Mouse (Mus musculus): ENCODE measurements around the gene Pdzrn3. TPM values are rescaled to one million over a fixed set of nuclear protein-coding genes. Genes with fewer than 3 reads are reported as not detected.

The Pdzrn3 gene
- total RNA-seq, 2 experiments from 2014 or later: 45.4 to 48.8 TPM

DNA sequence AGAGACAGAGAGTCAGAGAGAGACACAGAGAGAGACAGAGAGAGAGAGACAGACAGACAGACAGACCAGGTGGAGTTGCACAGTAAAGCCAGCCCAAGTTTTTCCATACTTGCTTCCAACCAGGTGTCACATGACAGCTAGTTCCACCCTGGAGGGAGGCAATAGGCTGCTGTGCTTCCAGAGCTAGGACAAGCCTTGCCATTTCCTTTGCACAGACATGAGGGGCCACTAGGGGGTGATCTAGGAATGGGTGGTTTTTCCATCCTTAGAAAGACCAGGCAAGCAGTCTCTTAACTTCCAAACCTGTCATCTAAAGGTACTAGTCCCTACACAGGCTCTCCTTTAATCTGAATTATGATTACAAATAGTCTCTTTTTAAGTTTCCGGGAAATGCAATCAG is 110.9 kb downstream of the Pdzrn3 start:
- peak in 1 of 2 experiments; percentile 74 for DNase-seq (ENCODE audit: low spot score in 2 of 2)

DNA sequence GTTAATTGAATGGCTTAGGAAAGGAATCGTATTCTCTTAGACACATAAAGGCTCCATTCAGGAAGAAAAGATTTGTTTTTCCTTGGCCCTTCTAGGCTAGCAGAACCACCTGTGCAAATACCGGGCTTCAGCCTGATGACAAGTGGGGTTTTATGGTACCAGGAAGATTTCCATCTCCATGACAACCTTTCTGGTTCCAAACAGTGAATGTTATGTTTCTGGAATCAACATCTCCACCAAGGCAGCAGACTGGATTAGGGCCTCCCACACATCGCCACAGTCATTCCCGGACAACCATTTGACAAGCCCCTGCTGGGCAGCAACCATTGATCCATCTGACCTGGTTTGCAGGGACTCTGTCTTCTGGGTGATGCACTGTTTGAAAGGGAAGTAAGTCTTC is 114.2 kb downstream of the Pdzrn3 start:
- DNase-seq (ENCODE audit: low spot score in 2 of 2): no peak

- DNase-seq (ENCODE audit: low spot score in 2 of 2): no peak
Observed at GRCm38 (mm10) chr6:101261513-101261912, 116.2 kb downstream of the Pdzrn3 start.

DNA sequence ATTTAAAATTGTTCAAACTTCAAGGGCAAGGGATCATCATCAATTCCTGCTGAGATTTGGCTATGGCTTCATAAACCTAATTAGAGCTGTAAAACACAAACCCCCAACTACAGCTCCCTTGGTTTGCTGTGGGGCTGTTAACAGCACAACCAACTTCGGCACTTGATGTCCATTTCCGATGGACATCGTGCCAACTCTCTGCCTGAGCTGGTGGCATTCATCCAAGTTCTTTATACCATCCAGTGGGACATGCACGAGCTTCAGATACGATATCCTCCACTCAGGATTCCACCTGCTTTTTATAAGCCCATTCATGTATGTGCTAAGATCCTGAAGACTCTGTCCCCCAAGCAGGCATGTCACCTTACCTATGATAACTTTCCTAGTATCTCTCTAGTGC is 118.3 kb downstream of the Pdzrn3 start:
- DNase-seq (ENCODE audit: low spot score in 2 of 2): no peak

- no peak for DNase-seq (ENCODE audit: low spot score in 2 of 2)
Observed at GRCm38 (mm10) chr6:101257418-101257817, 120.3 kb downstream of the Pdzrn3 start.

DNA sequence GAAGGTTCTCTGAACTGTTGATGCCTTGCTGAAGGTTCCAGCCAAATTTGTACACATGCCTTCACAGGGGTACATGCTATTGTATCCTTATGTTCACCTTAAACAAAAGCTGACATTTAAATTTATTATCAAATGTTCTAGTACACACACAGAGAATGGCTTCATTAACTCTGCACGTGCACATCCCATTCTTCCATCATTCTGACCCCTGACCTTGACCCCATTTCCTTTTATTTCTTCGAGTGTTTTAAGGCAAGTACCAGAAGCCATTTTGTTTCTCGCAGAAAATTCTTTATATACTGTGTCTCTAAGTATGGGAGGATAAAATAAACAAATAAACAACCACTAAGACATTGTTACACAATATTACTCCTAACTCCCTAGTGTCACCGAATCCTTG is 123.0 kb downstream of the Pdzrn3 start:
- no peak for DNase-seq (ENCODE audit: low spot score in 2 of 2)

GRCm38 (mm10) chr6:101251916-101252603 is 125.6 kb downstream of the Pdzrn3 start:
- DNase-seq (ENCODE audit: low spot score in 2 of 2): no peak

GRCm38 (mm10) chr6:101251160-101251559 is 126.5 kb downstream of the Pdzrn3 start:
- DNase-seq (ENCODE audit: low spot score in 2 of 2): no peak

DNA sequence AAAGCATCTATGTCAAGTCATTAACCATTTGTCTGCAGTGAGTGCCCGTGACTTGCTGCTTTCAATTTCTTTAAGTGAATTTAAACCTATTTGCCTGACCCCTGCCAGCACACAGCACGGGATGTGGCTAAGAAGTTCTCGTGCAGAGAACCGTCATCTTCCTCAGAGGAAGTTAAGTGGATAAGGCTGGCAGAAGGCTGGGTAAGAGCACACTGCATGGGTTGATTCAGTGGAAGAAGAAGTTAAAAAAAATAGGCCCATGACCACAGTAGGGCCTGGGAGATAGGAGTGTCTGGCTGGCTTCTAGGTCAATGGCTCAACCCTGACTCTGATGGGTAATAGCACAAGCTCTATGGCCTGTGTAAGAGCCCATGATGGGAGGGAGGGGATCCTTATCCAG is 131.6 kb downstream of the Pdzrn3 start:
- DNase-seq (ENCODE audit: low spot score in 2 of 2): no peak

DNA sequence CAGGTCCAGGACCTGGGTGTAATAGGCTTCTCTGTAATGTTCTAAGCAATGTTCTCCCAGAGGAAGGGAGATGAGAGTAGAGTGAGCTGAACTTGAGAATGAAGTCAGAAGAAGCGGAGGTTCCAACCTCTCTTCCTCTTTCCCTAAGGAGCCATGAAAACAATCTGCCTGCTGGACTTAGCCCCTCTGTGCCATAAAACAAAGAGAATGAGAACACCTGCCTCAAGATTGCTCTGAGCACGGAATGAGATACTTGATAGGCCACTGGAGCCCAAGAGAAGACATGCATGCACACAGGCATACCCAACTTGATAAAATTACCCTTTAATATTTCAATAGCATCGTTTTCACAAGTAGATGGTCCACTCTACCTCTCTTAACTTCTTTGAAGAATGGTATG is 133.3 kb downstream of the Pdzrn3 start:
- DNase-seq (ENCODE audit: low spot score in 2 of 2): no peak

DNA sequence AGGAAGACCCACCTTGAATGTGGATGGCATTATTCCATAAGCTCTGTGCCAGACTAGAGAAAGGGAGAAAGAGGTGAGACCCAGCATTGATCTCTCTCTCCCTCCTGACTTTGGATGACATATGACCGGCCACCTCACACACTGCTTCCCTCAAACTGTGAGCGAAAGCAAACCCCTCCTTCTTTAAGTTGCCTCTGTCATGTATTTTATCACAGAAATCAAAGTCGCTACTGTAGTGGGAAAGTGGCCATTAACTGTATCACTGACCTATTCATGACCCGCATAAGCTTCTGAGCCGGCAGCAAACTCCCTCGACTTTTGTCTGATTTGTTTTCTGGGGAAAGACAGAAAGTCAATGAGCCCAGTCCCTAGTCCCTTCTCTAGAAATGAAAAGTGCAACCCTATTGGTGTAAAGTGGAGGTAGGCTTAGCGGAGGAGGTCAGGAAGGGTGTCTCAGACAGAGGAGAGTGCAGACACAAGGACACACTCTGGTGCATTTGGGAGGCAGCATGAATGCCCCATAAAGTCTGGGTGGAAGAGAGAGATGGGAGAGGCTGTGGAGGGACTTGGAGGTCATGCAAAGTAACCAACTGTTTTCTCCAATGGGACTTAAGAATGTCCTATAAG is 134.4 kb downstream of the Pdzrn3 start:
- no peak for DNase-seq (ENCODE audit: low spot score in 2 of 2)

GRCm38 (mm10) chr6:101236641-101237246 is 141.0 kb downstream of the Pdzrn3 start:
- DNase-seq (ENCODE audit: low spot score in 2 of 2): no peak

DNA sequence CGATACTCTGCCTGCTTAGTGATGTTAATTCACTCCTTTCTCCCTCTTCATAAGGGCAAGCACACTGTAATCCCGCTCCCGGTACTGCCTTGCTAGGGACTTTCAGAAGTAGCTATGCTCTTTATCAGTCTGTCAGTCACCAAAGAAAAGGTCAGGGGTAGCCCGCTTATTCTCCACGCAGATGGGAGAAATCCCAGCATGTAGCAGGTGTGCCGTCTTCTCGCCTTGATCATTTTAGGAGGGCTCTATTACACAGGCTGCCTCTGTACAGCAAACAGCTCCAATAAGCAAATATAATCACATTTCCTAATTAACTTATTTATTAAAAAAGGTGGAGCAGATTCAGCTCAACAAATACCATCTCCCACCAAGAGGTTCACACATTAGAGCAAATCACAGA is 141.5 kb downstream of the Pdzrn3 start:
- no peak for DNase-seq (ENCODE audit: low spot score in 2 of 2)

DNA sequence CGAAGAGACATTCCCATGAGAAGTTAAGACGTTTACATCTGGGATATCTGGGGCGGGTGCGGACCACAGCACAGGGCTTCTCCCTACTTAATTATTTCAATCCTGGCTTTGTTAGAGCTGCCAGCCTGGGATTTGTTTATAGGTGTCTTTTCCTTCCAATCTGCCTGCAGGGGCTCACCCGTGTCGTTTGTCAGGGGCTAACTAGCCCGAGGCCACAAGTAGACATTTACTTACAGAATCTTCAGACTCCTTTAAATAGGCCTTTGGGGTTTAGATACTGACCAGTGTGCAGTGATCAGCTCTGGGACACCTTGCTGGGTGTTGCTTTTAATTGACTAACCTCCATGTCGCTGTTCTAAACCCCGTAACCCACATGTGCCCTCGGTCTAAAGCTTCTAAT is 143.3 kb downstream of the Pdzrn3 start:
- no peak for DNase-seq (ENCODE audit: low spot score in 2 of 2)

DNA sequence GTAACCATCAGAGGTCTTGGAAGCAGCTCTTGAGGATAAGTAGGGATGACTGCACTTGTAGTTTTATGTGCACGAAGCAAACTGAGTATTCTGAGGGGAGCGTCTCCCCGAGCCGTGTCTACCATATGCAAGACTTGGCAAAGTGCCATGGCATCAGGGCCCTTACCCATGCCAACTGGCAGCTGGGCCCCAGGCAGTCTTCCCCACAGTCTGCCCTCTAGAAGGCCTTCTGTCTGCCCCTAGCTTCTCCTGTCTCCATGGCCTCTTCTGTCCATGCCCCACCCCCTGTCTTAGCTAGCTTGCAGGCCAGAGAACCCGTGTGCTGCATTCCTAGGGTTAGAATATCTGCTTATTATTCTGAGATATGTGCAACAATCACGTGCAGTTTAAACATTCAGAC is 144.0 kb downstream of the Pdzrn3 start:
- peak in 1 of 2 experiments; percentile 28 for DNase-seq (ENCODE audit: low spot score in 2 of 2)

DNA sequence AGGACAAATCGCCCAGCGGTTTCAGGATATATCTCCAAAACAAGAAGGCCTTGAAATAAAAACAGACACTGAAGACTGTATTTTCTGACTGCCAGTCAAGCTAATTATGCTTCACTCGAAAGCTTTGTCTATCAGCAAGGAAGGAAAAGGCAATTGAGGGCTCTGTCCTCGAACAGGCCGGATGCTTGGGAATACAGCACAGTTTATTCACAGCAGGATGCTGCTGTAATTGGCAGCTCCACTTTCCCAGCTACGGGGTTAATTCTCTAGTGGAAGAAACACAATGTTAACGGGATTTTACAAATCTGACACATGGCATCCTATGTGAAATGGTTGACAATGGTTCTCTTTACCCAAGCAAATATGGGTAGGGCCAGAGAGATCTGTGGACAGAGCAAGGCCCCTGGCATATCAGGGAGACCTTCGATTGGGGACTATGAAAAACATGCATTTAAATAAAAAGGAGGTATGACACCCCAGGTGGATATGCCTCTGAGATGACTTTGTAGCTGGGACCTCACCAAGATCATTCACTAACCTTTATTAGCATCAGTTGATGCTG is 150.3 kb downstream of the Pdzrn3 start:
- DNase-seq (ENCODE audit: low spot score in 2 of 2): no peak

DNA sequence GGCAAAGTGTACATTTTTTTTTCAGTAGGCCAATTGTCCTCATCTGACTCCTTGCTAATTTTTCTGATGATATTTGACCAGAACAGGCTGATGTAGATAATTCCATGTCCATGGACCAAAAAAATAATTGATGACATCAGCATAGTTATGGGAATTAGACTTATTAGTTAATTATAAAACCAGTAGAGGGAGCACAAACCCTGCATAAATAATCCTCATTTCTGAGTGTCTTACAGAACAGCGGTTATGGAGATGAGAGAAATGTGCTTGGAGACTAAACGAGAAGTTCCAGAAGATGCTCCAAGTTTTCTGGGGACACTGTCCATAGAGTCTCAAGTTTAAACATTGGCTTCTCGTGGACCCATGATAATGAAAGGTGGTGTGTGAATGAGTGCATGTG is 157.4 kb downstream of the Pdzrn3 start:
- no peak for DNase-seq (ENCODE audit: low spot score in 2 of 2)

- no peak for DNase-seq (ENCODE audit: low spot score in 2 of 2)
Observed at GRCm38 (mm10) chr6:101219004-101219403, 158.7 kb downstream of the Pdzrn3 start.

- DNase-seq (ENCODE audit: low spot score in 2 of 2): no peak
Observed at GRCm38 (mm10) chr6:101218197-101218596, 159.5 kb downstream of the Pdzrn3 start.

GRCm38 (mm10) chr6:101217756-101218155 is 159.9 kb downstream of the Pdzrn3 start:
- DNase-seq (ENCODE audit: low spot score in 2 of 2): no peak

- DNase-seq (ENCODE audit: low spot score in 2 of 2): no peak
Observed at GRCm38 (mm10) chr6:101215436-101215791, 162.3 kb downstream of the Pdzrn3 start.

GRCm38 (mm10) chr6:101214734-101215435 is 162.8 kb downstream of the Pdzrn3 start:
- no peak for DNase-seq (ENCODE audit: low spot score in 2 of 2)
